Mouse (Mus musculus): Measurements from ENCODE around the gene Samm50. TPM values are rescaled to one million over a fixed set of nuclear protein-coding genes. Genes with fewer than 3 reads are reported as not detected.

The Samm50 gene
- total RNA-seq, 2 experiments from 2014 or later: 102 to 117 TPM

- DNase-seq (ENCODE audit: low spot score in 2 of 2): no peak
Observed at GRCm38 (mm10) chr15:84210941-84211340, 18.9 kb downstream of the Samm50 start.

GRCm38 (mm10) chr15:84211564-84211963, 19.5 kb downstream of the Samm50 start:
- no peak for DNase-seq (ENCODE audit: low spot score in 2 of 2)

- peak; percentile 88 to 95 for DNase-seq (ENCODE audit: low spot score in 2 of 2)
Observed at GRCm38 (mm10) chr15:84212031-84212755, 20.2 kb downstream of the Samm50 start.

- DNase-seq (ENCODE audit: low spot score in 2 of 2): no peak
Observed at GRCm38 (mm10) chr15:84212756-84213105, 20.7 kb downstream of the Samm50 start.

GRCm38 (mm10) chr15:84213162-84213739, 21.2 kb downstream of the Samm50 start:
- no peak for DNase-seq (ENCODE audit: low spot score in 2 of 2)

- DNase-seq (ENCODE audit: low spot score in 2 of 2): no peak
Observed at GRCm38 (mm10) chr15:84214476-84214875, 22.4 kb downstream of the Samm50 start.

GRCm38 (mm10) chr15:84215273-84215672, 23.2 kb downstream of the Samm50 start:
- no peak for DNase-seq (ENCODE audit: low spot score in 2 of 2)

GRCm38 (mm10) chr15:84216026-84216425, 24.0 kb downstream of the Samm50 start:
- DNase-seq (ENCODE audit: low spot score in 2 of 2): no peak

- no peak for DNase-seq (ENCODE audit: low spot score in 2 of 2)
Observed at GRCm38 (mm10) chr15:84216461-84217084, 24.5 kb downstream of the Samm50 start.

- no peak for DNase-seq (ENCODE audit: low spot score in 2 of 2)
Observed at GRCm38 (mm10) chr15:84217969-84218782, 26.1 kb downstream of the Samm50 start.

GRCm38 (mm10) chr15:84218783-84219271, 26.8 kb downstream of the Samm50 start:
- no peak for DNase-seq (ENCODE audit: low spot score in 2 of 2)

- DNase-seq (ENCODE audit: low spot score in 2 of 2): no peak
Observed at GRCm38 (mm10) chr15:84221539-84221938, 29.5 kb downstream of the Samm50 start.

- peak in 1 of 2 experiments; percentile 42 for DNase-seq (ENCODE audit: low spot score in 2 of 2)
Observed at GRCm38 (mm10) chr15:84223423-84223822, 31.4 kb downstream of the Samm50 start.

- DNase-seq (ENCODE audit: low spot score in 2 of 2): no peak
Observed at GRCm38 (mm10) chr15:84224779-84225178, 32.7 kb downstream of the Samm50 start.

GRCm38 (mm10) chr15:84226918-84227317, 34.9 kb downstream of the Samm50 start:
- DNase-seq (ENCODE audit: low spot score in 2 of 2): no peak

GRCm38 (mm10) chr15:84230661-84231060, 38.6 kb downstream of the Samm50 start:
- DNase-seq (ENCODE audit: low spot score in 2 of 2): no peak

GRCm38 (mm10) chr15:84231113-84231712, 39.2 kb downstream of the Samm50 start:
- DNase-seq (ENCODE audit: low spot score in 2 of 2): peak; percentile 62 to 75

GRCm38 (mm10) chr15:84231721-84232561, 39.9 kb downstream of the Samm50 start, which contains the start of gene Parvb:
Gene Parvb (plus strand): TSS chr15:84232043.
- peak; percentile 35 to 50 for DNase-seq (ENCODE audit: low spot score in 2 of 2)

- DNase-seq (ENCODE audit: low spot score in 2 of 2): no peak
Observed at GRCm38 (mm10) chr15:84232609-84233008, 40.6 kb downstream of the Samm50 start.

Data from left cerebral cortex, adult 18-20 months (tissue).